Mouse (Mus musculus): ENCODE measurements around the gene Olfr198.

GRCm38 (mm10) chr16:59151996-59152395 lies 51.3 kb downstream of the Olfr198 start:
- TF ChIP-seq POLR2A (IDR thresholded peaks at IDR 0.05; ENCODE audit: insufficient read length, low read depth), result no peak
- TF ChIP-seq MYOD1 (IDR thresholded peaks at IDR 0.05; ENCODE audit: control insufficient read depth in 1 of 3, insufficient read length in 2 of 3, low read depth in 2 of 3), result no peak
- no peak for TF ChIP-seq REST (IDR thresholded peaks at IDR 0.05; ENCODE audit: insufficient read depth, insufficient read length)
- TF ChIP-seq MYOG (IDR thresholded peaks at IDR 0.05; ENCODE audit: control insufficient read depth in 1 of 3, insufficient read depth in 1 of 3, insufficient read length in 2 of 3, low read depth in 2 of 3), result no peak
